17 mouse cellular contexts compared by ENCODE assay signal in genomic region chr5:37472025-37472608, GRCm38 (mm10).
A peak's percentile ranks its signal among the peaks of the same experiment; 100 is the strongest.
DNase-seq lines count a peak whose midpoint lies in the region; ATAC-seq and TF ChIP-seq lines count a peak whose summit lies in the region.
"Had no signal": no experiment of that assay in that cellular context is flagged by ENCODE, and none has a peak within 500 bp of the region (broad histone marks: within the 10 kb centered on the region; RNA-seq: fewer than 3 reads in every experiment).

No protein-coding gene starts in this region.

- peak; percentile 66; the same call in 1 of the 2 replicates for ATAC-seq in forebrain, embryonic 15.5 days (replicated peaks)
- peak; percentile 59 for ATAC-seq in liver, embryonic 13.5 days (ENCODE audit: low read depth)
- ATAC-seq in liver, embryonic 12.5 days, result no peak
- ATAC-seq: midbrain, embryonic 15.5 days had no signal

- no peak for DNase-seq in forebrain, embryonic 10.5 days (ENCODE audit: extremely low spot score, low spot score)
- no peak for DNase-seq in liver, embryonic 13.5 days
- DNase-seq in kidney, adult 2 months, result peak; percentile 81
- peak; percentile 59 to 70 for DNase-seq in kidney, postnatal 36 days
- DNase-seq in embryo, embryonic 10 days (ENCODE audit: low spot score), result no peak
- DNase-seq: adrenal gland, adult 2 months; cerebellum, adult 2 months; heart, postnatal 36 days; lung, embryonic 14.5 days; thymus, adult 18-20 months had no signal

- no peak overlapping the region for H3K4me2 ChIP-seq in forebrain, embryonic 15.5 days (replicated peaks)
- no peak overlapping the region for H3K4me2 ChIP-seq in liver, embryonic 13.5 days
- H3K4me2 ChIP-seq in liver, embryonic 12.5 days, result no peak overlapping the region
- H3K4me2 ChIP-seq: heart, embryonic 12.5 days; lung, embryonic 14.5 days; midbrain, embryonic 15.5 days had no signal

- 39% methylated on average over 3 of the region's 3 CpGs for WGBS in forebrain, embryonic 15.5 days
- WGBS in forebrain, embryonic 10.5 days, result 81% methylated on average over 3 of the region's 3 CpGs
- 42% methylated on average over 3 of the region's 3 CpGs for WGBS in liver, embryonic 13.5 days (ENCODE audit: insufficient replicate concordance)
- 40% methylated on average over 3 of the region's 3 CpGs for WGBS in liver, embryonic 12.5 days (ENCODE audit: insufficient replicate concordance)
- 30% methylated on average over 3 of the region's 3 CpGs for WGBS in kidney, adult 2 months

- no peak overlapping the region for H3K27ac ChIP-seq in forebrain, embryonic 15.5 days (replicated peaks)
- no peak overlapping the region for H3K27ac ChIP-seq in forebrain, embryonic 10.5 days
- H3K27ac ChIP-seq in liver, embryonic 13.5 days, result no peak overlapping the region
- no peak overlapping the region for H3K27ac ChIP-seq in liver, embryonic 12.5 days
- H3K27ac ChIP-seq in kidney, adult 2 months (ENCODE audit: insufficient read depth, low read depth, low read length), result peak overlapping the region; percentile 92
- H3K27ac ChIP-seq: embryonic facial prominence, embryonic 10.5 days; limb, embryonic 10.5 days; midbrain, embryonic 15.5 days had no signal

- no peaks in the 10 kb centered on the region for H3K27me3 ChIP-seq in forebrain, embryonic 15.5 days
- H3K27me3 ChIP-seq in forebrain, embryonic 10.5 days (ENCODE audit: poor library complexity, severe bottlenecking), result no peaks in the 10 kb centered on the region
- no peaks in the 10 kb centered on the region for H3K27me3 ChIP-seq in liver, embryonic 13.5 days
- 0 out of 2 replicates have a peak, but pooled peaks cover 5% of the 10 kb centered on the region for H3K27me3 ChIP-seq in liver, embryonic 12.5 days (replicated peaks)
- no peaks in the 10 kb centered on the region for H3K27me3 ChIP-seq in kidney, adult 2 months (replicated peaks; ENCODE audit: control insufficient read depth, insufficient read depth, low read length)
- H3K27me3 ChIP-seq: heart, embryonic 12.5 days; midbrain, embryonic 15.5 days had no signal

- TF ChIP-seq POLR2A in kidney, adult 2 months (IDR thresholded peaks at IDR 0.05; ENCODE audit: low read depth, low read length), result no peak

- no peak for TF ChIP-seq CTCF in kidney, adult 2 months (conservative IDR thresholded peaks at IDR 0.05; ENCODE audit: insufficient read depth, insufficient read length, low read depth, low read length)

- no peak overlapping the region for H3K9ac ChIP-seq in forebrain, embryonic 15.5 days (replicated peaks)
- no peak overlapping the region for H3K9ac ChIP-seq in liver, embryonic 13.5 days
- H3K9ac ChIP-seq in liver, embryonic 12.5 days, result no peak overlapping the region
- H3K9ac ChIP-seq: heart, embryonic 12.5 days; lung, embryonic 14.5 days; midbrain, embryonic 15.5 days had no signal

- no peaks in the 10 kb centered on the region for H3K9me3 ChIP-seq in forebrain, embryonic 15.5 days
- H3K9me3 ChIP-seq in forebrain, embryonic 10.5 days, result no peaks in the 10 kb centered on the region
- H3K9me3 ChIP-seq in liver, embryonic 13.5 days (replicated peaks), result no peaks in the 10 kb centered on the region
- H3K9me3 ChIP-seq in liver, embryonic 12.5 days (replicated peaks), result no peaks in the 10 kb centered on the region
- H3K9me3 ChIP-seq: embryonic facial prominence, embryonic 10.5 days; limb, embryonic 10.5 days; midbrain, embryonic 15.5 days had no signal

- no peaks in the 10 kb centered on the region for H3K36me3 ChIP-seq in forebrain, embryonic 15.5 days
- no peaks in the 10 kb centered on the region for H3K36me3 ChIP-seq in forebrain, embryonic 10.5 days (replicated peaks)
- H3K36me3 ChIP-seq in liver, embryonic 13.5 days, result no peaks in the 10 kb centered on the region
- H3K36me3 ChIP-seq in liver, embryonic 12.5 days, result no peaks in the 10 kb centered on the region
- H3K36me3 ChIP-seq in kidney, adult 2 months (ENCODE audit: control insufficient read depth, insufficient read depth, low read length), result no peaks in the 10 kb centered on the region
- H3K36me3 ChIP-seq: embryonic facial prominence, embryonic 10.5 days; heart, embryonic 12.5 days; limb, embryonic 10.5 days; midbrain, embryonic 15.5 days had no signal

- H3K4me1 ChIP-seq in forebrain, embryonic 15.5 days, result peaks cover 7% of the 10 kb centered on the region; the same call in 1 of the 2 replicates
- no peaks in the 10 kb centered on the region for H3K4me1 ChIP-seq in forebrain, embryonic 10.5 days
- 0 out of 2 replicates have a peak, but pooled peaks cover 8% of the 10 kb centered on the region for H3K4me1 ChIP-seq in liver, embryonic 13.5 days (replicated peaks)
- no peaks in the 10 kb centered on the region for H3K4me1 ChIP-seq in liver, embryonic 12.5 days
- peaks cover 2% of the 10 kb centered on the region; the same call in 1 of the 2 replicates for H3K4me1 ChIP-seq in kidney, adult 2 months (ENCODE audit: control insufficient read depth, insufficient read depth, low read length)
- H3K4me1 ChIP-seq: embryonic facial prominence, embryonic 10.5 days; heart, embryonic 12.5 days; midbrain, embryonic 15.5 days had no signal

- no peak overlapping the region for H3K4me3 ChIP-seq in forebrain, embryonic 15.5 days
- H3K4me3 ChIP-seq in forebrain, embryonic 10.5 days, result no peak overlapping the region
- H3K4me3 ChIP-seq in liver, embryonic 13.5 days (replicated peaks), result no peak overlapping the region
- no peak overlapping the region for H3K4me3 ChIP-seq in liver, embryonic 12.5 days
- H3K4me3 ChIP-seq in kidney, adult 2 months (ENCODE audit: insufficient read depth, low read depth, low read length), result no peak overlapping the region
- H3K4me3 ChIP-seq: embryonic facial prominence, embryonic 10.5 days; erythroblast, embryonic 14.5 days; heart, embryonic 12.5 days; limb, embryonic 10.5 days; midbrain, embryonic 15.5 days had no signal

Comparison
In these comparisons a context has a peak if more than half of its experiments do, and no peak if none do; other contexts are left out.
1. DNase-seq: peak in kidney, adult 2 months (single experiment) and kidney, postnatal 36 days (2 of 2); none in forebrain, embryonic 10.5 days (single experiment), liver, embryonic 13.5 days (single experiment) and embryo, embryonic 10 days (single experiment).